Mouse (Mus musculus) cerebellum, adult 8-10 months (tissue): ENCODE measurements at regions not wholly inside any gene's neighbourhood (a gene's known extent, or its start where the extent isn't known, plus 50 kb on each side); places are given as distances from the start of the nearest gene placed in this dataset.
"Not testable (repeated sequence)": the region's sequence is repeated elsewhere in the genome, so short reads cannot be mapped to it uniquely, and the experiment has no call there.

Experiments used
- DNase-seq: peaks from one replicate; pipeline ENCODE4 v3.0.0; 2022

DNA sequence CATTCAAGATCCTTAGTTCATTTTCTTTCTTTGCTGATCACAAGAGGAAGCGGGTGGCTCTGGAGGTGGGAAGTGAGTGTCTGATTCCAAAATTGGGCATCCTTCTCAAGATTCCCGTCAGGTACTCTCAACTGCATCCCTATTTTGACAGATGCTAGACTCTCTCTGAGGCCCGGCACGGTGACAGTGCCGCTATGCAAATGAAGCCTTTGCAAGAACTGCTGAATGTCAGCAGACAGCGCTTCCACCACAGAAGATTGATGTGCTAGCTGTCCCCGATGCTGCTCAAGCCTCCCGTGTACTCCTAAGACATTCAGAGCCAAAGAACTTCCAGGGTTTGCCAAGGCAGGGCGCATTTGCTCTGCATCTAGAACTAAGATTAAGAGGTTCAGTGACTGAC lies 50.9 kb upstream of the Cpne4 start:
- no peak for DNase-seq

DNA sequence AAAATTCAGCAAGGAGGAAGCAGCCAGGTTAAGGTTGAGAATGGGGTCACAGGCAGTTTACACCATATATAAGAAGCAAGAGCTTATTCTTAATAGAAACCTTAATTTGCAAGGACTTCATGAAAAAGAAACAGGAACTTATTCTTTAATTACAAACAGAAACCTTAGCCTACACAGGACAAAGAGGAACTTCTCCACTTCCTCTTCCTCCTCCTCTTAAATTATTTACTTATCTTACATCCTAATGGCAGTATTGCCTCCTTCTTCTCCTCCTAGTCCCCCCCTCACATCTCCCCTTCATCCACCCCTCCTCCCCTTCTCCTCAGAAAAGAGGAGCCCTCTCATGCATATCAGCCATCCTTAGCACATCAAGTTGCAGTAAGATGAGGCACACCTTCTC lies 56.4 kb upstream of the Cpne4 start:
- no peak for DNase-seq

DNA sequence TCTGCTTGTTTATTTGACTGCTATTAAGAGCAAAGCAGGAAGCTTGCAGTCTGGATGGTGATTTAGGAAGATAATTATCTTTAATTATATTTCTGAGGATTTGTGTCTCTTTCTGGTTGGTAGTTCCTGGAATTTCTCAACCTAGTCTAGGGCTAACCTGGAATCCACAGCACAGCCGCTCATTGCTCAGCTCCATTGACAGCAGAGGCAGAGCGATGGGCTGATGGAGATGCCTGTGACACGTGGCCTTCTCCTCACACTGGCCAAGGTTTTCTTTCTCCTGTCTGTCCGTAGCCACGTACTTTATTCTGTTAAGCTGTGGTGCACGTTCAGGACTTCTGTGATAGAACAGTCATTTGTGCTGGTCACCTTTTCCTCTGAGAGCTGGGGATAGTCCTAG lies 57.7 kb upstream of the Cpne4 start:
- DNase-seq: no peak

DNA sequence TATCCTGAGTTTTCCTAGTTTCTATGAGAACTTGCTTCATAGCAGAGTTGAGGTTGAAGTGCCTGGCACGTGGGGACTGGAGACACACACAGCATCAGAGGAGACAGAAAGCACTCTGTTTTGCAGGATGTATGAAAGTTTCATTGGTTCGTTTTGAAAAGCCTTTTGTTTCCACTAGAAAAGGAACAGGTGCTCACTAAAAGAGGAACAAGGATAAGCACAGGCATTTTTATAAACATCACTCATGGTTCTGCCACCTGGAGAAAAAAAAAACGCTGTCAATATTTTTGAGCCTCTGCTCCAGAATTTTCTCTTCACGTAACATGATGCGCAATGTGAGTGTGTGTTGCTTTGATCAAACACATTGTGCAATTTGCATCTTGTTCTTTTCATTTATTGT lies 64.6 kb upstream of the Cpne4 start:
- DNase-seq: no peak

DNA sequence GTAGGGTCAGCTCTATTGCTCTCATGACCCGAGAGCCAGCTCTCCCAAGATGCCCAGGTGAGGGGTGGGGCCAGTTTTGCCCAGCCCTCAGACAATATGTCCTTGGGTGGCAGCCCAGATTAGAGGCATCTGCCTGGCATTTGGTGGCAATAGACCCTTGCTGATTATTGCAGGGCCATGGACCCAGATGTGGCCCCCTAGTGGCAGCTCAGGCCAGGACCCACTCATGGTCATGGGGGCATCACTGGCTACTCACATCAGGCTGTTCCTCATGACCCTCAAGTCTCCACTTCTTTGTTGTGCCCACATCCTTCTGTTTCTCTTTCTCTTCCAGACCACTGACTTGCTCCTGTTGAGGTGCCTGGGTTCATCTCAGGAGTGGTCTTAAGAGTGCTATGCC lies 66.4 kb upstream of the Cpne4 start:
- DNase-seq: no peak

DNA sequence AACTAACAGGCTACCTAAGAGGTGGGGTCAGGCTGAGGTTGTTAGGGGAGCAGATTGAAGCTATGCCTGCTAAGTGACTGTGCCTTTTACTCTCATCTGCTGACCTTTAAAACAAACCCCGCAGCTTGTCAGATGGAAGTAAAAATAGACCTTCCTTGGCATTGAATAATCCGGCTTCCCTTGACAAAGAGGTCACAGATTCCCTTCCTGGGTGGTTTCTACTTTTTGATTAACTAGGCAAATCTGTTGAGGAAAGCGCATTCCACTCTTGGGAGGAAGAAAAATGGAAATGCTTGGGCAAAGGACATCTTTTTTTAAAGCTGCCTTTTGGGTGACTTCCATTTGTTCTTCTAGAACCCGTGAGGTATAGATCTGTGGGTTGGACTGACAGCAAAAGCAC lies 72.3 kb upstream of the Cpne4 start:
- DNase-seq: no peak

DNA sequence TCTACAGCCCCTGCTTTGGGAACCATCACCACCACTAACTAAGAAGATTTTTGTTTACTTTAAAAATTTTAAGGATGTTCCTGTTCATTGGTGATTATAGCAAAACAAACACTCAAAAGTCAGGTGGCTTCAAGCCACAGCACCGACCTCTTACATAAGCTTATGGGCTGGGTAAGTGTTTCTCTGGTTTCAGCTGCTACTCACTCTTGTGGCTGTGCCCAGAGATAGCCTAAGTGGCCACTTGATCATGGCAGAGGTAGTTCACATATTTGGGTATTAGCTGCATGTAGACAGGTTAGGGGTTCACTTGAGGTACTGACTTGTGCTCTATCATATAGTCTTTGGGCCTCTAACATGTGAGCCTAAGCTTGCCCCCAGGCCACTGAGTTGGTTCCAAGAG lies 79.8 kb upstream of the Cpne4 start:
- no peak for DNase-seq

DNA sequence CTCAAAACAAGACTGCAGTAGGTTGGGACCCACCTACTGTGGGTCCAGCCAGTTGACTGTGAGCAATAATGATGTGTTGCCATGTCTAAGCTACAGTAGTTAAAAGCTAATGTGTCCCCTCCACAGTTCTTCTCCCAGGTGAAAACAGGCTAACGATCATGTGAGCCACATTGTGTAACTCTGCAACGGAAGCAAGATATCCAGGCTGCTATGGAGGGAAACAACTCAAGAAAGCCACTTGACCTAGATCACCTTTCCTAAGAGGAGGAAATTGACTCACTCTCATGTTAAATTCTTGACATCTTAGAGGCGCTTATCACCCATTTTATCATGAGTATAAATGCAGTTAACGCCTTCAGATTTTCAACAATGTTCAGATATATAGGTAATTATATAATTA lies 83.4 kb upstream of the Cpne4 start:
- DNase-seq: no peak

DNA sequence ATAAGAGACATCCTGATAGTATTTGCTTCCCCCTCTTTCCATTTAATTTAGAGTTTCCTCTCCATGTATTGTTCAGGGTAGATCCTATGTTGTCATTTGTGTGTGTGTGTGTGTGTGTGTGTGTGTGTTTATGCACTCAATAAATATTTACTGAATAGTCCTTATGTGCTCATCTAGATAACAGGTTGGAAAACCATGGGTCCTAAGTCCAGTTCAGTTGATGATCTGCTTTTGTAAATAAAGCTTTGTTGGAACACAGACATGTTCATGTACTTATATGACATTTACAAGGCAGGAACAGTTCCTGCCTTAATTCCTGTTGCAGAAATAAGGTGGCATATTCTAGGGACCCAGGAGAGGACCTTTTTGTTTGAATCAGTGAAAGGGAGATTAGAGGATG lies 87.0 kb upstream of the Cpne4 start:
- DNase-seq: no peak

DNA sequence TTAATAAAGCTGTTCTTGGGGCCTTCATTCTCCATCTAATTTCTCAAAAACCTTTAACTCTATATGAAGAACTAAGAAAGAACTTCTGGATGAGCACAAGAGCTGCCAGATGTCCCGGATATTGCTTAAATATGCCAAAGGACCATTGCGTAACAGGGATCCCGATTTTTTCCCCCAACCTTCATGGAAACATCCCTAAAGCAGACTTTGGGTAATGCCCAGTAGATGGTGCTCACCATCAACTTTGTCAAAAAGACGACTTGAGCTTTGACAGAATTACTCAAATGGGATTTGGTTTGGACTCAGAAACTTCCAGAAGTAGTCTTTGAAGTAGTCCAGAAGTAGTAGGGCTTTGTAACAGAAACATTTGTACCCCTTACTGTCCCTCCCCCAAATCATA lies 89.5 kb upstream of the Cpne4 start:
- no peak for DNase-seq

DNA sequence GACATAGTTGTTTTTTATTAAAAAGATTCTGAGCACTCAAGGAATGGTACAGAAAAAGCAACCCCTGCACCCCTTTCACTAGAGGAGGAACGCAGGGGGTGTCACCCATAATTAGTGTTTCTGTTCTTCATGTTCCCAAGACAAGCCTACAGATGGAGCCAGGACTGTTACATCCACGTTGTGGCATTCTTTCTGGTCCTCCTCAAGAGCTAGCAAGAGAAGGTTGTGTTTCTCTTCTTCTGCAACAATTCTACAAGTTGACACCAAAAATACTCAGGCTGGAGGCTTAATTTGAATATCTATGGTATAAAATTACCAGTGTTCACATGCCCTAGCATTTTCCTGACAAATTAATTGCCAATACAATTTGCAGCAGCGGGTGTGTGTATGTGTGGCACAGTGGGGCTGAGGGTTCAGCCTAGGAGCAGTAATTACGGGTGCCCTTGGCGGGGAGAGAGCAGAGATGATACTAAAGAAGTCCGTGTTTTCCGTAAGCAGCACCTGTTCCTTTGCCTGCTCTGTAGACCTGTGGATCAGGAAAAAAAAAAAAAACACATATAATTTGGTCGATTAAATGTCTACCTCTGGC lies 98.4 kb upstream of the Cpne4 start:
- DNase-seq: no peak

DNA sequence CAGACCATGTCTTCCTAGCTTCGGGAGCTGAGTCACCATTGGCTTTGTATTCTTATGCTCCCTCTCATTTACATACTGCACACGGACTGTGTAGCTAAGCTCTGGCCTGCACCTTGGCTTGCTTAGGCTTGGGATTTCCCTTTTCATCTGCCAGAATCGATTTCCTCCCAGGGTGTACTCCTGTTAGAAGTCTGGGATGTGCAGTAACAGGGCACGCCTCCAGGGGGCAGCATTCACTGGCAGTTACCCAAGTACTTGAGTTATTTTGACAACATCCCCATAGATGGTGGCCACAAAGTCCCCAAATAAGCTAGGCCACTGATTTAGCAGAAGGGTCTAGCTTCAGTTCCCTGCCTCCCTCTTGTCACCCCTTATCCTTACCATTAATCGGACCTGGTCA lies 102.2 kb upstream of the Cpne4 start:
- peak; percentile 1 for DNase-seq

DNA sequence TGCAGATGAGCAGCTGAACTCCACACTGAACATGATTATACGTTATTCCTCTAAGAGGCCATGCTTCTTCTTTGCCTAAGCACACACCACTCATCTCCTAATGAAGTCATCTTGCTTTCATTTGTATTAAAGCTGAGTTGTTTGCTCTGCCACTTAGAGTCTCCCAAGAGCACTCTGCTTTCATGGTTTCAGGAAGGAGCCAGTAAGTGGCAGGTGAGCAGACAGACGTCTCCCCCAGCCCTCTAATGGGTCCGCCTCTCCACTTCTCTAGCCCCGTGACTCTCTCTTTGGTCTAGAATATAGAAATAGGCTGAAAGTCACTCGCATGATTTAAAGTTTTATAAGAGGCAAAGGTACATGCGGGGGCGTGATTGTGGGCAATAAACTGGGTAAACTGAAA lies 103.8 kb upstream of the Cpne4 start:
- no peak for DNase-seq

DNA sequence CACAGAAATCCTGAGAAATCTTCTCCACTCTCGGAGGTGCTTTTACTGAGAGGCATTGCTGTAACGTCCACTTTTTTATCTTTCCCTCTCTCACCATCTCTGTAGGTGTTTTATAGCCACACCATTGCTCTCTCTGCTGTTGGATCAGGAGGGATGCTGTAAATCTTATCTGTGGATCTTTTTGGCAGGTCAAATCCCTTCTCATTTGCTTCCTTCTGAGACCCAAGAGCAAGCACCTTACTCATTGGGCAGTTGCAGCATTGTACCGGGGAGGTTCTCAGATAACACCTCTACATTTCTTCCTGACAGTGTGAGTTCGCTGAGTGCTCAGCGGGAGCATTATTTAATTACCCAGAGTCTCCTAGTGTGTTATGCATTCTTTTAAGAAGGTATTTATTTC lies 75.5 kb upstream of the Acpp start:
- no peak for DNase-seq

DNA sequence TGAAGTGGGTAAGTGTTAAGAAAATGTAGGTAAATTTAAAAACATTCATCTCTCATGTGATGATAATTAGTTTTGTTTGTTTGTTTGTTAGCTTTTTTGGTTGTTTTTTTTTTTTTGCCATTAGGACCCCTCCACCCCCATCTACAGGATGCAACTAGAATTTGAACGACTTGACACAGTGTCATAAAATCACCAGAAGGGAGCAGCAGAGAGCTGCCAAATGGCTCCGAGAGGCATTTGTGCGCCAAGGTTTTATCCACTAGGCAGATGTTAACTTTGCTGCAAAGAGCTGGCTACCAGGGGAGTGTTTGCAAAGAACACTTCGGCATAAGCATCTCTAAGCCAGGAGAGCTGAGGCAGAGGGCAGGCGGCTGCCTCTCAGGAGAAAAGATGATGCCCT lies 72.7 kb upstream of the Acpp start:
- peak; percentile 17 for DNase-seq

DNA sequence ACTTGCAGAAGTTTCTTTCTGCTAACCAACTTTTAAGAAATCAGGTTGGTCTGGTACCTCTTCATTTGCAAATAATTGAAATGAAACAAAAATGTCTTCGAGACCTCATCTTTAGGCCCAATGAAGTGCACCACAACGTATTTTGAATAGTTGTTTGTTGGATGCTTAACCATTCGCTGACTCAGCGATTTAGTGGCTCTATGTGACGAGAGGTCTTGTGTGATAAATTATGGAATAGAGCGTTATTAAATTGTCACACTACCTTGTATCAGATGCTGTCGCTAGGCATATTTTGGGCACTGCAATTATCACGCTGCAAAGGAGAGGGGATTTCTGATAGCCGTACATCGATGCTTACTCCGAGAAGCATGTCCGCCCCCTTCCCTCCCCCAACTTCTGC lies 71.8 kb upstream of the Acpp start:
- no peak for DNase-seq

DNA sequence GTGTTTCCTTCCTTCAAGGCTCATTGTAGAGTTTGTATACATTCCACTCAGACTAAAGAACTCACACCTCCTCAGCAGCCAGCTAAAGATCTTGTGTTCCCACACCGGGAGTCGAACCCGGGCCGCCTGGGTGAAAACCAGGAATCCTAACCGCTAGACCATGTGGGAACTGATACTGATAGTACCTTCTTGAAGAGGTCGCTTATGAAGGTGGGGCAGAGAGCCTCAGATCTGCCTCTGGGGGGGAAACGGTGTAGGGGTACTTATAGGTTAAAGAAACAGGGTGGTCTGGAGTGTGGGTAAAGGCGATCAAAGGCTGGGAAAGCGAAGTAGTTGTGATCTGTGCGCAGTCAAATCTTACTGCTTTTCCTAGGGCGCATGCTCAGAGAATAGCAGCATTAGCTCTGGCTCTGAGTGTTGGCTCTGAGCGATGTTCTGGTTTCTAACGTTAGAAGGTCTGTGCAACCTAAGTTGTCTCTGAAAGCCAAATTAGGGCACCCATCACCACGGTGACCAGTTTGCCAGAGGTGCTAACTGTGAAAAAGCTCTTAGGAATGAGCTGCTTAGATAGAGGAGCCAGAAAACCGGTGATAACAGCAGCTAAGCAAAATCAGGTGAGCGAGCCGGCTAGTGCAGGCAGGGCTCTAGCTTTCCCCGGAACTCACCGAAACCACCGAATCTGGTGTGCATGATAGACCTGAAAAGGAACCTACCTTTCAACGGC lies 71.2 kb upstream of the Acpp start:
- peak; percentile 21 for DNase-seq

DNA sequence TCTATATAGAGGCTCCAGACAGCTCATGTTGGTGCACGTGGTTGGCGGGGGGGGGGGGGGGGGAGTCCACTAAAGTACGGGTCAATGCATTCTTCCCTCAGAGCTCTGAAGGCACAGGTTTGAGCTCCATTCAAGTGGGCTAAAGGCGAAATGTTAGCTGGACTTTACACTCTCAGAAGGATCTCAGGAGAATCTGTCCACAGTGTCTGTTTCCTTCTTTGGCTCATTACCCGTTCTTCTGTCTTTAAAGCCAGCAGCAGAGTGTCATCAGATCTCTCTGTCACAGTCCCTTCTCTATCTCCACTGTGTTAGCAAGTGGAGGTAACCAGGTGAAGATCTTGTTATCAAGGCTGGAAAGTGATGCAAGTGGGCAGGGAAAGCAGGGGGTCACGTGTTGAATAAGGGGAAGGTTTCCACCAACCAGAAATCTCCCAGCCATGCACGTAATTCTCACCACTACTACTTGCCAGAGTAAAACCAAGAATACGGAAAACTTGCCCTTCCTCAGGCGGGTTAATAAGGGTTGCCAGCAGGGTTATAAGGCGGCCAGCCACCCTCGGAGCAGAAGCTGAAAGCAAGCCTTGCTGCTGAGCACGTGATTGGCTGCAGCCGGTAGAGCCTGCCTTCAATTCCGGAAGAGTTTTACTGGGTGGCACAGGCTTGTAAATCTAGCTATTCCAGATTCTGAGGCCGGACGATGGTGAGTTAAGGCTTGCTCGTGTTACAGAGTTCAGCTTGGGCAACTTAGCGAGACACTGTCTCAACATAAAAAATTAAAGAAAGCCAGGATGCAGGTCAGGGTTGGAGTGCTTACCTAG lies 70.2 kb upstream of the Acpp start:
- no peak for DNase-seq

DNA sequence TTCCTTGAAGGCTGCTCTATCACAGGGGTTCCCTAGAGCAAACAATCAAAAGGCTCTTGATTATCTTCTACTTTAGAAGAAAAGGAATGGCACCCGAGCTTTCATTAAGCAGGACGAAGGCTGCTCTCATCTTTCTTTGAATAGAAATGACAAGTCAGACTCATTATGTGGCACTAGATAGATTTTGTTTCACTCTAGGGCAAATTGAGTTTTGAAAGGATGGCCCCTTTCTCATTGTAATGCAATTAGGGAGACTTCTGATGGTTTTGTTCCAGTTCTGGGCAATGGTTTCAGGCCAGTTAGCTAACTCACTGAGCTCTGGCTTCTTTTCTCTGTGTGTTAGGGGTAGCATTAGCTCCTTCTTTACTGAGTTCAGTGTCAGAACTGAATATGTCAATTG lies 69.5 kb upstream of the Acpp start:
- no peak for DNase-seq

DNA sequence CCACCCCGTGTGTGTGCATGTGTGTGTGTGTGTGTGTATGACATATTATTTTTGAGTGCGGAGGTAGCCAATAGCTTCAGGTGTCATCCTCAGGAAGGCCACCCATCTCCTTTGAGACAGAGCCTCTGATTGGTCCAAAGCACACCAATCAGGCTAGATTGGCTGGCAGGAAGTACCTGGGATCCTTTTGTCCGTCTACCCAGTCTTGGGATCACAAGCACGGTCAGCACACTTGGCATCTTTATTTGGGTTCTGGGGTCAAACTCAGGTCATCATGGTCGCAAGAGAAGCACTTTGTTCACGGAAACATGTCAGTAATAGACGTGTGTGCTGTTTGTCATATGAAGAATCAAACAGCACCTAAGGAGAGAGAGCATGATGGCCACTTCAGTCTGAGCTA lies 68.9 kb upstream of the Acpp start:
- no peak for DNase-seq

DNA sequence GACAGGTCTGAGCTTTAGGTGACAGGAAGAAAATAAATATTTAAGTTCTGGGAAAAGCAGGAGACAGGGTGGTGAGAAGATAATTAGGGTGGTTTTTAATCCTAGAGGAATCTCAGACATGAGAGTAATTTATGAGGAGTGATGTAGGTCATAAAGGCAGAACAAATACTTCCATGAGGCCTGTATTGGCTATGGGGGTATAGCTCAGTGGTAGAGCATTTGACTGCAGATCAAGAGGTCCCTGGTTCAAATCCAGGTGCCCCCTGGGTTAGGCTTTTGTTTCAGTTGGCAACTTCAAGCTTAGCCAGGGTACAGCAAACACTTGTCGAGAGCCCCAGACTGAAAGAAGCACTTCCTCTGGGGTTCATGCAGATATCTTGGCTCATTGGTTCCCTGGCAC lies 66.3 kb upstream of the Acpp start:
- DNase-seq: no peak

DNA sequence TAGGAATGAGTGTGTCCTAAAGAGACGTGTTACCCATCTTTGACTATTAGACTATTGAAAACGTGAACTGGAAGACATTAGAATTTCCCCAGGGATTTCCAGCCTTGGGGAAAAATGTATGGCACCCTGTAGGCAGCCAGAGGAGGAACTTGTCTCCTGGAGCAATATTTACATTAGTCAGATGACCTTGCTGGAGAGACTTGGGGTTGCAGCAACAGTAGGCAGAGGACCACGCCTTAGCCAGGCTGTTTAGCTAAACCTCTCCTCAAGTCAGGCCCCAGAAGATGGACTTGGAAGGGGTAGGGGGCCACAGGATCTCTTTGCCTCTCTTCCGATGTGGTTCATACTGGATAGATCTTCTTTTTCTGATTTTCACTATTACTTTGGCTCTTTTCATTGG lies 64.1 kb upstream of the Acpp start:
- no peak for DNase-seq

DNA sequence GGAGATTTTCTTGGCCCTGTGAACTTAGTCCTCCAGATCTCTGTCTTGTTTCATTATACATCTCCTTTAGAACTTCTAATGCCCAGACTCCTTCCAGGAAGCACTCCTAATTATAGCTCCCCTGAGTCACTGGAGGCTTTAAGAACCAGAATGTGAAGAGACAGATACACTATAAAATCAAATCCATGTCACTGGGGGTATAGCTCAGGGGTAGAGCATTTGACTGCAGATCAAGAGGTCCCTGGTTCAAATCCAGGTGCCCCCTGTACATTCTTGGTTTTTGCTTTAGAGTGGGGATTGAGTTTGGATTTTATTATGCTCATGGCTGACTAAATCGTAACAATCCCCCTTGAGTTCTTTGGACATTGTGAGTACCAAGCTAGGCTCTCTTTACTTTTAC lies 62.4 kb upstream of the Acpp start:
- DNase-seq: no peak

DNA sequence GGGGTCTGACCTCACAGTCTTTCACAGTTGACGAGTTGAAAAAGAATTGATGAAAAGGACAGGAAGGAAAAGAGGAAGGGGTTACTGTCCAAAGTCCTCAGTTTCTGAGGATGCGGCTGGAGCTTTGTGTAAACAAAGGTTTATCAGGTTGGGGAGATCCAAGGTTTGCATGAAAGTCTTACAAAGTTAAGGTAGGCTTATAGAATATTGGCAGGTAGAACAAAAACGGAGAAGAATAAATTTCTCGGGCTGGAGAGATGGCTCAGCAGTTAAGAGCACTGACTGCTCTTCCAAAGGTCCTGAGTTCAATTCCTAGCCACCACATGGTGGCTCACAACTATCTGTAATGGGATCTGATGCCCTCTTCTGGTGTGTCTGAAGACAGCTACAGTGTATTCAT lies 60.9 kb upstream of the Acpp start:
- DNase-seq: not testable (repeated sequence)

DNA sequence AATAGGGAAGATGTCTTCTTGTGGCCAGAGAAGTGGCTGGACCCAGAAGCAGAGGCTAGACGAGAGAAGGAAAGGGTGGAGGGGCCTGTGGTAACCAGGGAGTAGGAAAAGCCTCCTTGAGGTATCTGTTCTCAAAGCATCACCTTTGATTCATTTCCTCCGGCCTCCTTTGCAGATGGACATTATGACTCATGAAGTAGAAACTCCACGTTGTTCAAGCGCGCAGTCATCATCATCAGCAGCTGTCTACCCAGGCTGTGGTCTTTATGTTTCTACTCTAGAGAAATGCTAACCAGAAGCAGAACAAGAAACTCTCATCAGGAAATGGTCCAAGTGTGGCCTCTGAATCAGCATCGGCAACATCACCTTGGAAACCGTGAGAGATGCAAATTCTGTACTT lies 50.3 kb upstream of the Acpp start:
- no peak for DNase-seq
